Mouse (Mus musculus) C2C12 (cell line): ENCODE measurements around the gene Aspscr1. TPM values are rescaled to one million over a fixed set of nuclear protein-coding genes. Genes with fewer than 3 reads are reported as not detected.

Source experiments
- H3K27me3 ChIP-seq: one replicate; pipeline ENCODE4 v1.6.1; 2011; ENCODE audit not compliant: control insufficient read depth, insufficient read depth, insufficient read length
- H3K36me3 ChIP-seq: one replicate; pipeline ENCODE4 v1.6.1; 2011; ENCODE audit not compliant: control insufficient read depth, insufficient read depth
- H3K4me3 ChIP-seq: one replicate; pipeline ENCODE4 v1.5.1; 2011; ENCODE audit warnings: mild to moderate bottlenecking, control low read depth; ENCODE audit not compliant: poor library complexity, insufficient read depth, severe bottlenecking
- H3K79me2 ChIP-seq: one replicate; pipeline ENCODE4 v1.6.1; 2011; ENCODE audit not compliant: control insufficient read depth, insufficient read depth
- H3K79me3 ChIP-seq: one replicate; pipeline ENCODE4 v1.6.1; 2011; ENCODE audit warnings: low read depth, control low read depth
- H3ac ChIP-seq: one replicate; pipeline ENCODE3; 2011; ENCODE audit warnings: low read depth; ENCODE audit not compliant: control insufficient read depth, insufficient read length
- CEBPB ChIP-seq: IDR thresholded peaks from one replicate; pipeline ENCODE4 v1.6.1; 2011; ENCODE audit warnings: low read depth, mild to moderate bottlenecking, control low read depth, moderate library complexity
- CTCF ChIP-seq: IDR thresholded peaks from one replicate; pipeline ENCODE4 v1.5.1; 2011; ENCODE audit not compliant: control insufficient read depth, insufficient read depth, insufficient read length
- FOSL1 ChIP-seq: IDR thresholded peaks from one replicate; pipeline ENCODE4 v1.8.0; 2011; ENCODE audit warnings: mild to moderate bottlenecking, low read length; ENCODE audit not compliant: poor library complexity, insufficient read depth, severe bottlenecking
- MAX ChIP-seq: IDR thresholded peaks from one replicate; pipeline ENCODE4 v1.6.1; 2011; ENCODE audit warnings: mild to moderate bottlenecking, control low read depth
- MYOD1 ChIP-seq: IDR thresholded peaks from one replicate; pipeline ENCODE4 v1.6.1; 2011; ENCODE audit warnings: low read depth; ENCODE audit not compliant: control insufficient read depth, insufficient read length
- MYOG ChIP-seq: IDR thresholded peaks from one replicate; pipeline ENCODE4 v1.6.1; 2011; ENCODE audit not compliant: control insufficient read depth, insufficient read length; ENCODE audit errors: extremely low read depth
- USF1 ChIP-seq: IDR thresholded peaks from one replicate; pipeline ENCODE4 v1.6.1; 2011; ENCODE audit warnings: low read depth, mild to moderate bottlenecking, control low read depth, moderate library complexity
- polyA plus RNA-seq: library from polyadenylated mRNA; unstranded; fragments of >200 nt; fragmentation: generic; extraction: Trizol; gene quantifications from one replicate; pipeline ENCODE4 v1.2.1, GENCODE M21; 2012; ENCODE audit warnings: missing spikeins

Gene Aspscr1
- polyA plus RNA-seq, 1 experiment: 66.0 TPM

- Histone ChIP-seq H3ac (no peak overlapping the region), H3K36me3 (peaks cover 29% of the 10 kb centered on the region), H3K27me3 (no peaks in the 10 kb centered on the region), H3K79me2 (no peaks in the 10 kb centered on the region), H3K79me3 (no peaks in the 10 kb centered on the region), H3K4me3 (no peak overlapping the region)
- TF ChIP-seq USF1 (no peak), MYOG (no peak), MAX (no peak), FOSL1 (no peak), CTCF (no peak), CEBPB (no peak), MYOD1 (no peak)
These were observed 39.3 kb downstream of the Aspscr1 start for GRCm38 (mm10) chr11:120711980-120712604.

DNA sequence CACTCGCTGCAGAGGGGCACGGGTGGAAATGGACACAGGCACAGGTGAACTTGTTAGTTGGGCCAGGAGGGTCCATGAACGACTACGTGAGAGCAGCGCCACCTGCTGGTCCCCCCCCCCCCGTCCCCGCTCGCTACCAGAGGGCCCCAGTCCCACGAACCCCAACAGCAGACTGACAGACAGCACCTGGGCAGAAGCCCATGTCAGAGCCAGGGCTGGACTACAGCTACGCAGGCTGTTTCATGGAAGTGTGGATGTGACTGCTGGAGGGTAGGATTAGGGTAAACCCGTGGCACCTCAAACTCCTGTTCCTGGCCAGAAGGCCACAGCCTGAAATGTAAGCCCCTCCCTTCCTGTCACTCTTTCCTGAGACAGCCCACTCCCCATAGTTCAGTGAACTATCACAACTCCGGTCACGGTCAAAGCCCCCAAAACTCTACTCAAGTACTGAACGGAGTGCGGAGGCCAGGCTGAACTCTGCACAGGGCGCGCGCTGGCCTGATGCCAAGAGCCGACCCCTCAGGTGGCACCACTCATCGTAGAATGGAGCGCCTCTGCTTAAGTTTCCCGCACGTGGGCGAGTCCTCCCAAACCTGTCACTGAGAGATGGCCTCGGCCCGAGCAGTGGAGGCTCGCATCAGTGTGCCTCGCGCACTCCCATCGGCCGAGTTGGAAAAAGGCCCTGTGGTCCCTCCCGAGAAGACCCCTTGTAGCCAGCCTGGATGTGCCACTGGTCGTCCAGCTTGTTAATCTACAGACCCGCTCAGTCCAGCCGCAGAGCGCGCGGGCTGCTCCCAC lies 40.2 kb downstream of the Aspscr1 start:
- H3ac ChIP-seq: peak overlapping the region; percentile 80
- TF ChIP-seq USF1: no peak
- TF ChIP-seq MYOG: no peak
- no peak for TF ChIP-seq CEBPB
- TF ChIP-seq MYOD1: no peak
- peak; percentile 89 for TF ChIP-seq CTCF
- no peak for TF ChIP-seq MAX
- no peak for TF ChIP-seq FOSL1
- H3K27me3 ChIP-seq: no peaks in the 10 kb centered on the region
- H3K79me2 ChIP-seq: no peaks in the 10 kb centered on the region
- no peaks in the 10 kb centered on the region for H3K79me3 ChIP-seq
- peak overlapping the region; percentile 53 for H3K4me3 ChIP-seq
- peaks cover 37% of the 10 kb centered on the region for H3K36me3 ChIP-seq

GRCm38 (mm10) chr11:120713580-120714518 lies 41.1 kb downstream of the Aspscr1 start, which contains the start of the genes Cenpx and Lrrc45:
Gene Cenpx (minus strand): TSS chr11:120713738.
Gene Lrrc45 (plus strand): TSS chr11:120713925.
- TF ChIP-seq CTCF (no peak), MYOG (no peak), MAX (peak; percentile 87)
- H3K36me3 ChIP-seq: peaks cover 38% of the 10 kb centered on the region
- H3K27me3 ChIP-seq: no peaks in the 10 kb centered on the region
- no peaks in the 10 kb centered on the region for H3K79me3 ChIP-seq
- H3ac ChIP-seq: peak within 1 kb of the TSS; percentile 94
- H3K4me3 ChIP-seq: peak within 1 kb of the TSS; percentile 53
- no peaks in the 10 kb centered on the region for H3K79me2 ChIP-seq

DNA sequence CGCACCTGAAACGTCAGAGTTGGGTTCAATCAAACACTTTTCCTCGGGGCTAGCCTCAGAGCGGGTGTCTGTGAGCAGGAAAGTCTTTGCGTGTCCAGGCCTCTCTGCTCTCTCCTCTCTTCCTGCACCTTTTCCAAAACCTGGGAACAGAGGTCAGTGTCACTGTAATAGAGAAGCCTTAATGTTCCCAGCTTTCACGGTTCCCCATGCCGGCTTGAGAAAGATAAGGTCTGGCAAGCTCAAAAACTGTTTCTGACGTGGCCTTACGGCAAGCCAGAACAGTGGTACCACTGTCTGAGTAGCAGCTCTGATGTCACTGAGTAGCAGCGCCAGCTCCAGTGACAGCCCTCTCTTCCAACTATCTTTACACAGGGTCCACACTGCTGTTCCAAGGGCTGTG lies 41.8 kb downstream of the Aspscr1 start:
- Histone ChIP-seq H3ac (peak overlapping the region; percentile 94), H3K79me2 (no peaks in the 10 kb centered on the region), H3K27me3 (no peaks in the 10 kb centered on the region), H3K4me3 (peak overlapping the region; percentile 53), H3K79me3 (no peaks in the 10 kb centered on the region), H3K36me3 (peaks cover 37% of the 10 kb centered on the region)
- TF ChIP-seq MAX: no peak
- TF ChIP-seq CTCF: no peak
- TF ChIP-seq USF1: no peak
- TF ChIP-seq CEBPB: no peak
- no peak for TF ChIP-seq FOSL1
- TF ChIP-seq MYOD1: no peak
- TF ChIP-seq MYOG: no peak

GRCm38 (mm10) chr11:120715131-120715530 lies 42.4 kb downstream of the Aspscr1 start:
- H3K4me3 ChIP-seq: no peak overlapping the region
- H3K36me3 ChIP-seq: peaks cover 31% of the 10 kb centered on the region
- H3K79me2 ChIP-seq: no peaks in the 10 kb centered on the region
- no peaks in the 10 kb centered on the region for H3K79me3 ChIP-seq
- no peaks in the 10 kb centered on the region for H3K27me3 ChIP-seq
- TF ChIP-seq MYOG: no peak
- TF ChIP-seq MYOD1: no peak
- TF ChIP-seq CEBPB: no peak
- H3ac ChIP-seq: no peak overlapping the region
